Mouse (Mus musculus): ENCODE measurements around the gene Snd1. TPM values are rescaled to one million over a fixed set of nuclear protein-coding genes. Genes with fewer than 3 reads are reported as not detected.
"Not testable (repeated sequence)": the region's sequence is repeated elsewhere in the genome, so short reads cannot be mapped to it uniquely, and the experiment has no call there.

Snd1 gene
- polyA plus RNA-seq, 1 experiment, result 190 TPM

DNA sequence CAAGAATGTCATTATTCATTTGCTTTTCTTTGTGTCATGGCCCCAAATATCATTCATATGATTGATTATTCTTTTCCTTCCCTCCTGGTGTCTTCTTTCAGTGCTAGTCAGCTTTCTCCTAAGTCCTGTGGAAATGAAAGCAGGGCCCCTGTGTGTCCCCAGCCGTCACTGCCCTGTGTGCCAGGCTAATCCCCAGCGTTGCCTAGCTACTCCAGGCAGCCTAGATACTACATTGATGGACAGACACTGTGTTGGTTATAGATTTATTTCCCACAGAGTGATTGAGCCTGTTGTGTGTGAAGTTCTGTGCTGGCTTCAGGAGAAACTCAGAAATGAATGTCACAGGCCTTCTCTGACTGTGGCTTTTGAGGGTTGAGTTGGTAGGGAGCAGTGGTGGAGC lies 41.7 kb downstream of the Snd1 start:
- TF ChIP-seq TCF12 (IDR thresholded peaks at IDR 0.05; ENCODE audit: insufficient read depth, poor library complexity, severe bottlenecking) (no peak), E2F4 (IDR thresholded peaks at IDR 0.05; ENCODE audit: insufficient read depth) (no peak), USF1 (IDR thresholded peaks at IDR 0.05; ENCODE audit: low read depth) (no peak)
- Histone ChIP-seq H3K4me2 (ENCODE audit: low read depth) (no peak overlapping the region), H3ac (ENCODE audit: control insufficient read depth, insufficient read length) (no peak overlapping the region), H3K36me3 (ENCODE audit: control insufficient read depth, insufficient read depth) (peaks cover 51% of the 10 kb centered on the region), H3K27me3 (ENCODE audit: control insufficient read depth, insufficient read depth, insufficient read length) (no peaks in the 10 kb centered on the region), H3K79me2 (ENCODE audit: control insufficient read depth, insufficient read depth) (peaks cover 62% of the 10 kb centered on the region), H3K4me3 (no peak overlapping the region)

DNA sequence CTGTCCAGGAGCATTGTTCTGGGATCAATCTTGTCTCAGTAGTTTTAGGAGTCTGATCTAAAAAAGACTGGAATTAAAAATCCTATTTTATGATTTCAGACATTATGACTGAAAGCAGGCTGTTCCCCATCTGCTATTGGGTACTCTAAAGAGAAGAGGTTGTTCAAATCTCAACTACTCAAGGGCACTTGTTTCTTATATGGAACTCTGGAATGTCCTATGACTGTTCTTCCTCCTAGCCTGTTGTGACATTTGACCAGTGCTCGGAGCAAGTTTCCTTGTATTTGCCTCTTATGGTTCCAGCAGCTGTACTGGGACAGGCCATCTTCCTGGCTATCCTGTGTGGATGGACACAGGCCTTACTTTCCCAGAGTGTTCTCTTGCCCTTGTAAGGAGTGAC lies 42.1 kb downstream of the Snd1 start:
- Histone ChIP-seq H3K36me3 (ENCODE audit: control insufficient read depth, insufficient read depth) (peaks cover 55% of the 10 kb centered on the region), H3ac (ENCODE audit: control insufficient read depth, insufficient read length) (no peak overlapping the region), H3K27me3 (ENCODE audit: control insufficient read depth, insufficient read depth, insufficient read length) (no peaks in the 10 kb centered on the region), H3K4me2 (ENCODE audit: low read depth) (no peak overlapping the region), H3K79me2 (ENCODE audit: control insufficient read depth, insufficient read depth) (peaks cover 57% of the 10 kb centered on the region), H3K4me3 (no peak overlapping the region)
- TF ChIP-seq USF1 (IDR thresholded peaks at IDR 0.05; ENCODE audit: low read depth) (no peak), MYOD1 (IDR thresholded peaks at IDR 0.05; ENCODE audit: control insufficient read depth in 1 of 3, insufficient read length in 2 of 3, low read depth in 2 of 3) (no peak), POLR2AphosphoS2 (IDR thresholded peaks at IDR 0.05; ENCODE audit: insufficient read length, low read depth) (no peak), TCF12 (IDR thresholded peaks at IDR 0.05; ENCODE audit: insufficient read depth, poor library complexity, severe bottlenecking) (no peak), POLR2A (IDR thresholded peaks at IDR 0.05; ENCODE audit: insufficient read length, low read depth) (no peak), CEBPB (IDR thresholded peaks at IDR 0.05; ENCODE audit: insufficient read depth, poor library complexity, severe bottlenecking) (no peak), E2F4 (IDR thresholded peaks at IDR 0.05; ENCODE audit: insufficient read depth) (no peak), SRF (IDR thresholded peaks at IDR 0.05; ENCODE audit: control insufficient read depth, insufficient read length, low read depth) (no peak)

- Histone ChIP-seq H3K4me2 (ENCODE audit: low read depth) (no peak overlapping the region), H3ac (ENCODE audit: control insufficient read depth, insufficient read length) (no peak overlapping the region), H3K79me2 (ENCODE audit: control insufficient read depth, insufficient read depth) (peaks cover 43% of the 10 kb centered on the region), H3K4me3 (no peak overlapping the region), H3K36me3 (ENCODE audit: control insufficient read depth, insufficient read depth) (peaks cover 61% of the 10 kb centered on the region), H3K27me3 (ENCODE audit: control insufficient read depth, insufficient read depth, insufficient read length) (no peaks in the 10 kb centered on the region)
- TF ChIP-seq CEBPB (IDR thresholded peaks at IDR 0.05; ENCODE audit: insufficient read depth, poor library complexity, severe bottlenecking) (no peak), USF1 (IDR thresholded peaks at IDR 0.05; ENCODE audit: low read depth) (no peak), SRF (IDR thresholded peaks at IDR 0.05; ENCODE audit: control insufficient read depth, insufficient read length, low read depth) (no peak), MYOG (IDR thresholded peaks at IDR 0.05; ENCODE audit: control insufficient read depth in 1 of 3, insufficient read depth in 1 of 3, insufficient read length in 2 of 3, low read depth in 2 of 3) (no peak), E2F4 (IDR thresholded peaks at IDR 0.05; ENCODE audit: insufficient read depth) (no peak), POLR2A (IDR thresholded peaks at IDR 0.05; ENCODE audit: insufficient read length, low read depth) (no peak), REST (IDR thresholded peaks at IDR 0.05; ENCODE audit: insufficient read depth, insufficient read length) (no peak), TCF3 (IDR thresholded peaks at IDR 0.05; ENCODE audit: insufficient read length, low read depth) (no peak), TCF12 (IDR thresholded peaks at IDR 0.05; ENCODE audit: insufficient read depth, poor library complexity, severe bottlenecking) (no peak), POLR2AphosphoS2 (IDR thresholded peaks at IDR 0.05; ENCODE audit: insufficient read length, low read depth) (no peak), MAX (IDR thresholded peaks at IDR 0.05; ENCODE audit: low read depth) (no peak), MYOD1 (IDR thresholded peaks at IDR 0.05; ENCODE audit: control insufficient read depth in 1 of 3, insufficient read length in 2 of 3, low read depth in 2 of 3) (no peak)
Observed at GRCm38 (mm10) chr6:28519426-28519825, 44.5 kb downstream of the Snd1 start.

DNA sequence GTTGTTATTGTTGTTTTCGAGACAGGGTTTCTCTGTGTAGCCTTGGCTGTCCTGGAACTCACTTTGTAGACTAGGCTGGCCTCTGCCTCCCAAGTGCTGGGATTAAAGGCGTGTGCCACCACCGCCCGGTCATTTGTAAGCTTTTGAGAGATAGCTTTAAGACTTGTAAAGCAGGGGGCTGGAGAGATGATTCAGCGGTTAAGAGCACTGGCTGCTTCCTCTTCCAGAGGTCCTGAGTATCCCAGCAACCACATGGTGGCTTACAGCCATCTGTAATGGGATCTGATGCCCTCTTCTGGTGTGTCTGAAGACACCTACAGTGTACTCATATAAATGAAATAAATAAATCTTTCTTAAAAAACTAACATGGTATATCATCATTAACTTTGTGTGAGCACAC lies 45.8 kb downstream of the Snd1 start:
- H3K4me2 ChIP-seq (ENCODE audit: low read depth); H3ac ChIP-seq (ENCODE audit: control insufficient read depth, insufficient read length); H3K4me3 ChIP-seq; H3K27me3 ChIP-seq (ENCODE audit: control insufficient read depth, insufficient read depth, insufficient read length): not testable (repeated sequence)
- Histone ChIP-seq H3K79me2 (ENCODE audit: control insufficient read depth, insufficient read depth) (peaks cover 33% of the 10 kb centered on the region), H3K36me3 (ENCODE audit: control insufficient read depth, insufficient read depth) (peaks cover 56% of the 10 kb centered on the region)

GRCm38 (mm10) chr6:28521416-28521815 lies 46.5 kb downstream of the Snd1 start:
- no peak overlapping the region for H3K4me3 ChIP-seq
- H3K36me3 ChIP-seq (ENCODE audit: control insufficient read depth, insufficient read depth), result peaks cover 56% of the 10 kb centered on the region
- H3K4me2 ChIP-seq (ENCODE audit: low read depth), result no peak overlapping the region
- H3ac ChIP-seq (ENCODE audit: control insufficient read depth, insufficient read length), result no peak overlapping the region
- no peaks in the 10 kb centered on the region for H3K27me3 ChIP-seq (ENCODE audit: control insufficient read depth, insufficient read depth, insufficient read length)
- peaks cover 26% of the 10 kb centered on the region for H3K79me2 ChIP-seq (ENCODE audit: control insufficient read depth, insufficient read depth)
- no peak for TF ChIP-seq MYOG (IDR thresholded peaks at IDR 0.05; ENCODE audit: control insufficient read depth in 1 of 3, insufficient read depth in 1 of 3, insufficient read length in 2 of 3, low read depth in 2 of 3)
- no peak for TF ChIP-seq USF1 (IDR thresholded peaks at IDR 0.05; ENCODE audit: low read depth)
- no peak for TF ChIP-seq MYOD1 (IDR thresholded peaks at IDR 0.05; ENCODE audit: control insufficient read depth in 1 of 3, insufficient read length in 2 of 3, low read depth in 2 of 3)
- no peak for TF ChIP-seq SRF (IDR thresholded peaks at IDR 0.05; ENCODE audit: control insufficient read depth, insufficient read length, low read depth)
- no peak for TF ChIP-seq E2F4 (IDR thresholded peaks at IDR 0.05; ENCODE audit: insufficient read depth)
- no peak for TF ChIP-seq MAX (IDR thresholded peaks at IDR 0.05; ENCODE audit: low read depth)
- no peak for TF ChIP-seq POLR2AphosphoS2 (IDR thresholded peaks at IDR 0.05; ENCODE audit: insufficient read length, low read depth)
- TF ChIP-seq REST (IDR thresholded peaks at IDR 0.05; ENCODE audit: insufficient read depth, insufficient read length), result no peak
- TF ChIP-seq POLR2A (IDR thresholded peaks at IDR 0.05; ENCODE audit: insufficient read length, low read depth), result no peak
- TF ChIP-seq TCF12 (IDR thresholded peaks at IDR 0.05; ENCODE audit: insufficient read depth, poor library complexity, severe bottlenecking), result no peak
- no peak for TF ChIP-seq TCF3 (IDR thresholded peaks at IDR 0.05; ENCODE audit: insufficient read length, low read depth)
- no peak for TF ChIP-seq CEBPB (IDR thresholded peaks at IDR 0.05; ENCODE audit: insufficient read depth, poor library complexity, severe bottlenecking)

All from myocyte (in vitro differentiated cells).